Mouse (Mus musculus): ENCODE measurements around the gene Twsg1.
A peak's percentile ranks its signal among the peaks of the same experiment; 100 is the strongest.

Twsg1 gene

DNA sequence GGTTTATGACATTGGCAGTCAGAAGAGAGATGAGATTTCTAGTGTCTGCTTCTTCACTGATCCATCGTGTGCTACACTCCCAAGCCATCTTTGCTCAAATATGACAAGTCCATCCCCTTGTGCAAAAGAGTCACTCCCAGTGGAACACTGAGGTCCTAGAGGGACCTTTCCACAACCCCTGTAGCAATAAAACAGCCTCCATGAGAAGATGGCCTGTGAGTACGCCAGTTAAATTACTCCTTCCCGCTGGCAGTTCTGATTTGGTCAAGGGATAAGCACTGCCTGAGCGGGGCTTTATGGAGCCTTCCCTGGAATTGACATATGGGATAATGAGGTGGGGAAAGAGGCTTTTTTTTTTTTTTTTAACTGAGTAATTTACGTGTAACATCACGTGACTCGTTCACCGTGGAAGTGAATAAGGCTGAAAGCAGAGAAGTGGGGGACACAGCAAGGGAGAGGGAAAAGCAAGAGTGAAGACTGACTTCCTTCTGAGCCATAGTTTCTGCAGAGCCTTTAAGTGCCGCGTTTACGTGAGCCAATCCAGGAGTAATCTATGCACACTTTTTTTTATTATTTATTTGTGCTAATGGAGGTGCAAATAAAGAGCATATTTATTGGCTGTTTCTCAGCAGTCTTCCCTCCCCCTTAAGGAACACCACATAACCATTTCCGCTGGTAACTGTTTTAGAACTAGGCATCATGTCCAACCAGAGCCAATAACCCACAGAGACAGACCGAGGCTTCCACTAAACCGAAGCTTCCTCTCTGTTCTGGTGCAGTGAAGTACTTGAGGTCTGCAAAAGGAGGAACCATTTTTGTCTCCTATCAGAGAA, 65.1 kb downstream of the Twsg1 start, which contains the start of gene Ralbp1:
Gene Ralbp1, minus strand, starts transcription at position 102 of the 833 bp plus-strand sequence.
- peak; percentile 24 for DNase-seq (ENCODE audit: low spot score)

DNA sequence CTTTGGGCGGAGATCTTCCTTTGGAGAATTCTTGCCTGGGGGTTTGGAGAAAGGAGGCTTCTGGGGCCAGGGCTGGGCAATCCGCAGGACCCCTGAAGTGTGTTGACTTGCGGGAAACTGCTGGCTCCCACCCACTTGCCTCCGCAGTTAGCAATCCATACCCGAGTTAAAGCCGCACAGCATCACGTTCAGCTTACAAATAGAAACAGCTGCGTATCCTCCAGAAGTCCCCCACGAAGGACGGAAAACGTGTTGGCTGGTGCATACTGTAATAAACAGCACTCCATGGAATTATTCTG, 65.7 kb downstream of the Twsg1 start:
- no peak for DNase-seq (ENCODE audit: low spot score)

DNA sequence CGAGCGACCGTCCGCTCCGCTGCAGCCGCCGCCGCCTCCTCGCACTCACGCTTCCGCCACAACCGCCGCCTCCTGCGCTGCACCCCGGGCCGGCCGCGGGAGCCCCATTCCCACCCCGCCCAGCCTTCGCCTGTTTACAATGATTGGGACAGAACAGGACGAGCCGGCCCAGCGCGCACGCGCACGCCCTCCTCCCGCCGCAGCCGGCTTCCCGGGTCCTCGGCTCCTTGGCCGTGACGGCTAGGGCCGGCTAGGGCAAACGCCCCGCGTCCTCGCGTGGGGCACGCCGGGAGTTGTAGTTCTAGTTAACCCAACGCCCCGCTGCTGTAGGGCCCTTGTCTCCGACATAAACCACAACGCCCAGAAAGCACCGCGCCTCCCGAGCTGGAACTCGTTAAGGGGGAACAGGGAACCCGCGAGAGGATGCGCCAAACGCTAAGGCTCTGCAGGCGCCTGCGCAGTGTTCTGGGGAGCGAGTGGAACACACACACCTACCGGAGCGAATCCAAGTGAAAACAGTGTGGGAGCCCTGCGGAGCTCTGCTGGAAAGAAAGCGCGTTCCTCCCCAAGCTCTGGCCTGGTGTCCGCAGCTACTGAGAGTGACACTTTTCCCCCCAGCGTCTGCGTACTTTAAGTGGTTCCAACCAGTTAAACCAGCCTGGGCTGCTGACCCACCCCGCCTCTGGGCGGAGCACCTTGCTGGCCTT, 66.2 kb downstream of the Twsg1 start:
- DNase-seq (ENCODE audit: low spot score) = peak; percentile 98

DNA sequence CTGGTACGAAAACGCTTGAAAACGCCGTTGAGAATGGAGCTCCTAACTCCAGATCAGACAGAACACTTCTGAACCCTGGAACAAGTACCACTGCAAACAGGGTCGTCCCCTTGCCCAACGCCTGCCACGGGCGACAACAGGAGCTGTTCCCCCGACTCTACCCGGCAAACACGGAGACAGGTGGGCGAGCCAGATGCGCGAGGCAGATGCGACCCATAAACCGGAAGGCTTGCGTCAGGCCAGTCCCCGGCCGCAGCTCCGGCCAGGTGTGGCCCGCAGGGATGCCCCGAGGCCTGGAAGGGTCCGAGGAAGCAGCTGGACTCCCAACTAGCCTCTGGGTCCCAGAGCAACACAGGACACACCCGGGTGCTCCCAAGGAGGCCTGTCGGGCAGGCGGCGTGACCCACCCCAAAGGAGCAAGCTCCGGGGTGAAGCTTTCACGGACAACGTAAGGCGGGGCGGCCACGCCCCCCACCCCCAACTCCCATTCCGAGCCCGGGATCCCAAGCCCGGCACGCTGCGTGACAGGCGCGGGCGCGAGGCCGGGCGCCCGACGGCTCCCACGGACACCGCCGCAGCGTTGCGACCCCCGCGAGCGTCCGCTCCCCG, 66.9 kb downstream of the Twsg1 start:
- DNase-seq (ENCODE audit: low spot score) = peak; percentile 26

DNA sequence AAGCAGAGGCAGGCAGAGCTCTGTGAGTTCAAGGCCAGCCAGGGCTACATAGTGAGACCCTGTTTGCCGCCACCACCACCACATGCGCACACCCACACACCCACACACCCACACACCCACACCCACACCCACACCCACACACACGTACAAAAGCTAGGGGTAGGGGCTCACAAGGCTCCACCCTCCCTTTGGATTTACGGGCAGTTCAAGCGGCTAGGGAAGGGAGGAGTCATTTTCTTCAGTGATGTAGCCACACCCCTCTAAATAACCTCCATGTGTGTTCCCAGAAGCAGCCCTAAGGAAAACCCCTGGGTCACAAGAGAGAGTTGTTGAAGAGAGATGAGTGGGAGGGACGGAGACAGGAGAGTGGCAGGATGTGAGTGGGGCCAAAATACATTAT, 74.0 kb downstream of the Twsg1 start:
- no peak for DNase-seq (ENCODE audit: low spot score)

DNA sequence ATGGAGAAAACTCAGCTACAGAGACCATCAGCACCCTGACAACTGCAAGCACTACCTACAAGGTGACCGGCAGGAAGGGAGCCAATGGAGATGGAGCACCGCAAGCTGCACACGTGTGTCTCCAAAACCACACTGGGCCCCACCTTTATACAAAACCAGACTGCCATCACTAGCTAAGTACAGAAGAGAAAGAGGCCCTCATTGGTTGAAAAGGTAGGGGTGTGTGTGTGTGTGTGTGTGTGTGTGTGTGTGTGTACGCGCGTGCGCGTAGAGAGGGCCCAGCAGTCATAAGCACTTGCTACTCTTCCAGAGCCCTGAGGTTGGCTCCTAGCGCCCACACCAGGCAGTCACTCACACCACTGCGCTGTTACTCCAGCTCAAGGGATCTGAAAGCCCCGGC, 77.2 kb downstream of the Twsg1 start:
- no peak for DNase-seq (ENCODE audit: low spot score)

DNA sequence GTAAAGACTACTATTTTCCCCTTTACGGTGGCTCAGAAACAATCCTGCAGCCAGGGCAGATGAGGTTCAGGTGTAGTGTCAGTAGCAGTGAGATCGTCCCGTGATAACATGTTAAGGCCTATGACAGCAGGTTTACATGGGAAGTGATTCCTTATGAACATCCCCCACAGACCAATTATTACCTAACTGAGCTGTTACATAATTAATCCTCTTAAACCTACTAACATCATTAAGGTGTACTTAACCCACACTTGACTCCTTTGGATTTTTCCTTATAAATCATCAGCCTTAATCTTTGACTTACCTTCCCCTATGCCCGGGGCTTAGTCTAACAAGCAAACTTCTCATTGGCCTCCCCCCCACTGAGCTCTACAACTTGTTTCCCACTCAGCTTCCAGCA, 77.9 kb downstream of the Twsg1 start:
- DNase-seq (ENCODE audit: low spot score) = no peak

DNA sequence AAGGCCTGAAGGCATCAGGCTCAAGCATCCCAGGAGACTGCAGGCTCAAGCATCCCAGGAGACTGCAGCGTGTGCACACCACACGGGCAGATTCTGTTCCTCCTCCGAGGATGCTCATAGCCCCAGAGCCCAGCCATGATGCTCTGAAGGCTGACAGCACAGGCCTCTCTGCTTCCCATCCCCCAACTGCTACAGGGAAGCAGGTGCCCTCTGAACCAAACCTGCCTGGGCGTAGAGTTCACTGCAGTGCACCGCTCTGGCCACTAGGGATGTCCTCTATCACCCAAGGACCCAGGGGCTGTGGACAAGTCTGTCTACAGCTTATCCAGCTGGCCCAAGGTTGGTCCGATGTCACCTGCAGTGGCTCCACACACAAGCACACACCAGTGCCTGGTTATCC, 78.4 kb downstream of the Twsg1 start:
- DNase-seq (ENCODE audit: low spot score) = no peak

DNA sequence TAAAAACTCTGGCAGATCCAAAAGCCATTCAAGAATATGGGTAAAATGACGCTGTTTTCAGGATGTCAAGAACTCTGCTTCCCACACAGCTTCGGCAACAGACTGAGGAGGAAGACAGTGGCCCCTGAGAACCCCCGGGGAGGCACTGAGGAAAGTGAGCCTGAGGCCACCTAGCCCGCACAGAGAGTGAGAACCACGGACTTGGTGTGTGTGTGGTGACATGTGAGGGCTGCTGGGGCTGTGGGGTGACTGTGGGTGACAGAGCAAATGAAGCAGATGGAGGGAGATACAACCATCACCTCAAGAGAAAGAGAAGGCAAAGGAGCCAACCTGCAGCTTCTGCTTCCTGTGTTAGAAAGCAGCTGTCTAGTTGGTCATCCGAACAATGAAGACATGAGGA, 79.0 kb downstream of the Twsg1 start:
- DNase-seq (ENCODE audit: low spot score) = no peak
